Mouse (Mus musculus): ENCODE measurements around the gene Pold2.

Pold2 gene

GRCm38 (mm10) chr11:5825432-5825831 is 52.7 kb downstream of the Pold2 start:
- DNase-seq (ENCODE audit: low spot score in 2 of 2): no peak

All from frontal cortex, postnatal 36 days (tissue).